Mouse (Mus musculus) neural tube, embryonic 13.5 days (tissue): ENCODE data around the gene Vps13a. TPM values are rescaled to one million over a fixed set of nuclear protein-coding genes. Genes with fewer than 3 reads are reported as not detected.
A peak's percentile ranks its signal among the peaks of the same experiment; 100 is the strongest.
"Not testable (repeated sequence)": the region's sequence is repeated elsewhere in the genome, so short reads cannot be mapped to it uniquely, and the experiment has no call there.

Source experiments
- ATAC-seq: fragments of 200-750 bp; cut with Nextera tagmentation; 2 replicates; pipeline ENCODE4 v1.8.0; 2017; ENCODE audit warnings: low read depth, mild to moderate bottlenecking, moderate TSS enrichment, moderate library complexity
- H3K27ac ChIP-seq: fragments of 300-500 bp; sonication (generic); replicated peaks from 2 replicates; pipeline ENCODE4 v1.5.1; 2015; ENCODE audit warnings: moderate library complexity, mild to moderate bottlenecking, inconsistent platforms
- H3K27me3 ChIP-seq: fragments of 300-500 bp; sonication (generic); 2 replicates; pipeline ENCODE4 v1.6.1; 2015; ENCODE audit warnings: mild to moderate bottlenecking, inconsistent platforms
- H3K36me3 ChIP-seq: fragments of 300-500 bp; sonication (generic); 2 replicates; pipeline ENCODE4 v1.6.1; 2015; ENCODE audit warnings: mild to moderate bottlenecking, inconsistent platforms
- H3K4me1 ChIP-seq: fragments of 300-500 bp; sonication (generic); replicated peaks from 2 replicates; pipeline ENCODE4 v1.6.1; 2015; ENCODE audit warnings: inconsistent platforms
- H3K4me2 ChIP-seq: fragments of 300-500 bp; sonication (generic); 2 replicates; pipeline ENCODE4 v1.6.1; 2015; ENCODE audit warnings: inconsistent platforms, mild to moderate bottlenecking, moderate library complexity
- H3K4me3 ChIP-seq: fragments of 300-500 bp; sonication (generic); 2 replicates; pipeline ENCODE4 v1.5.1; 2015; ENCODE audit warnings: mild to moderate bottlenecking, inconsistent platforms
- H3K9ac ChIP-seq: fragments of 300-500 bp; sonication (generic); 2 replicates; pipeline ENCODE4 v1.6.1; 2015; ENCODE audit warnings: moderate library complexity, mild to moderate bottlenecking, inconsistent platforms
- H3K9me3 ChIP-seq: fragments of 300-500 bp; sonication (generic); 2 replicates; pipeline ENCODE4 v1.6.1; 2016; ENCODE audit warnings: inconsistent platforms
- WGBS: fragments of 180-500 bp; shearing (Covaris S2); methylation state at CpG from one replicate; pipeline ENCODE4 v1.1.7; 2015; 5-methylcytosine and 5-hydroxymethylcytosine counted together
- polyA plus RNA-seq: library from polyadenylated mRNA; unstranded; fragments of >200 nt; fragmentation: Nextera tagmentation; extraction: Ambion mirVana; gene quantifications from 2 replicates; pipeline ENCODE4 v1.2.1, GENCODE M21; 2015

Gene Vps13a
- polyA plus RNA-seq, 1 experiment from 2014 or later, result 6.0 TPM

DNA sequence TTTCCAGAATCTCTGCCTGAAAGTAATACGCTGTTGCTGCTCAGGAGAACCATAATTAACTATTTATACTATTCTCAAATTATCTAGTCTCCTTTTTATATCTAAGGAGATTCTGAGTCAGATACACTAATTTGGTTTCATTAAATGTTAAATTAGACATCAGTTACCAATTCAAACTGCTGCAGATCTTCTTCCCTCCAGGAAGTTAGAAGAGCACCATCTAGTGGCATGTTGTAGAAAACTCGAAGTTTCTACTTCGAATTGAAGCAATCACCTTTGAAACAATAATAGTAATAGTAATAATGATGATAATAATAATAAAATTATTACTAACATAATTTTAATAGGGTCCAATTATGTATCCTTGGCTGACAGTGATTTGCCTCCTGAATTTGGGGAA, 4.1 kb upstream of the Vps13a start:
- Histone ChIP-seq H3K4me2 (no peak overlapping the region), H3K9me3 (no peaks in the 10 kb centered on the region), H3K36me3 (no peaks in the 10 kb centered on the region), H3K27me3 (peaks cover 22% of the 10 kb centered on the region), H3K27ac (no peak overlapping the region), H3K4me3 (no peak overlapping the region), H3K4me1 (peaks cover 9% of the 10 kb centered on the region), H3K9ac (no peak overlapping the region)
- no peak for ATAC-seq
- 24% methylated on average over 3 of the region's 3 CpGs for WGBS

DNA sequence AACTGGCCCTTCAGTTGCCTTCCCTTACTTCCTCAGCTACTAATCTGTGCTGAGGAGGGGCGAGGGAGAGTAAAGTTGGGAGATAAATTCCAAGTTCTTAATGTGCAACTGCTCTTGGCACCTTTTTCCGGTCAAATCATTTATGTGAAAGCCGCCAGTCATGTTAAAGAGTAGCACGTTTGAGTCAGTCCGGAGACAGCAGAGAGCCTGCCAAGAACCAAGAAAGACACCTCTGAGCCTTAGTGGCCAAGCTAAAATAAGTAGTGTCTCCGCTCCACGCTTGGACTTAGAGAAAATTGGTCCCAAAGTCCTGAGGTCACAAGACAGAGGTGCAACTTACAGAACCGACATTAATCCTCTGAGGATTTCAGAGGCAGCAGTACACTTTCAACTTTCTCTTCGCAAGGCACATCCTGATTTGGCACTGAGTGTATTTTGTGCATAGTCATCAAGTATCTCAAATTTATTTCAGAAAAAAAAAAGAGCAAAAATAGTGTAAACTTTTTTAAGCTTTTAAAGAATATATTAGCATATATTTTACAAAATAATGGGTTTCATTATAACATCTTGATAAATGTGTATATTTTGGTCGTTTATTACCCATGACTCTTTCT, 780 bp upstream of the Vps13a start:
- ATAC-seq, result no peak
- WGBS, result 14% methylated on average over 10 of the region's 10 CpGs
- Histone ChIP-seq H3K36me3 (no peaks in the 10 kb centered on the region), H3K4me2 (peak overlapping the region; percentile 97), H3K4me1 (peaks cover 11% of the 10 kb centered on the region), H3K4me3 (peak overlapping the region; percentile 65), H3K9ac (peak overlapping the region; percentile 60), H3K9me3 (no peaks in the 10 kb centered on the region), H3K27me3 (peaks cover 29% of the 10 kb centered on the region), H3K27ac (no peak overlapping the region)

DNA sequence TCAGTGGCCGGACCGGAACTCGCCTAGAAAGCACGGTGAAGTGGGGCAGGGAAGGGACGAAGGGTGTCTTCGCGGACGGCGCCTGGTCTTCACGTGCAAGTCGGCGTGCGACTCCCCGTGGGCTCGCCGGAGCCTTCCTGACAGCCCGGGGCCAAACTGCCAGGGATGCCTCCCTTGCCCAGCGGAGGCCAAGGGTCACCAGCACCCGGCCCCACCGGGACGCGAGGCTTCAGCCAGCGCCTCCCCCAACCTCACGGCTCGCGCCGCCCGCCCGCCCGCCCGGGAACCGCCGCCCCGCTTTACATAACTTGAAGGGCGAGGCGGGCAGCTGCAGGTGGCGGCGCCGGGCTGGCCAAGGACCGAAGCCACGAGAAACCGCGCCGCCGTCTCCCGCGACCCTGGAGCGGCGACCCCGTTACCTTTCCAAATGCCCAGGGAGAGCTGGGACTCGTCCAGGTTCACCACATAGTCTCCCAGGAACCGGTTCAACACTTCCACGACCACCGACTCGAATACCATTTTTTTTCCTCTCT, 416 bp downstream of the Vps13a start:
- Histone ChIP-seq H3K27me3 (peaks cover 29% of the 10 kb centered on the region), H3K27ac (no peak overlapping the region), H3K4me2 (peak overlapping the region; percentile 97), H3K4me3 (peak overlapping the region; percentile 65), H3K4me1 (peaks cover 11% of the 10 kb centered on the region), H3K36me3 (no peaks in the 10 kb centered on the region), H3K9me3 (no peaks in the 10 kb centered on the region), H3K9ac (peak overlapping the region; percentile 77)
- no peak; the same call in none of the 2 replicates for ATAC-seq
- 0% methylated on average over 53 of the region's 55 CpGs for WGBS

DNA sequence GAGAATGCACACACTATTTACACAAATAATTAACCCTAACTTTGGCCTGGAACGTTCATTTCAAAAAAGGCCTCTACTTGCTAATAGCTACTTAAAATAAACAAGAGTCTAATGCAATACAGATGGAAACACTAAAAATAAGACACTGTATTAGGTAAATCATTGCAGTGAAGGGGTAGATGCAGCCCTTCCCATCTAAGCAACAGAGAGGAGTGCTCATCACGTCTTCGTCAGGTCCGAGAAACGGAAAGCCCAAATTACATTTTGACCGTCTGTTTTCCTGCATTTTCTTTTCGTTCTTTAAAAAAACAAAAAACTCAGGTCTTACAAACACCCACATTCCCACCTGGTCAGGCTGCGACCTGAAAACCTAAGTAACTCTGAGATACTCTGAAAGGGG, 947 bp downstream of the Vps13a start:
- peak overlapping the region; percentile 77 for H3K9ac ChIP-seq
- H3K9me3 ChIP-seq, result no peaks in the 10 kb centered on the region
- ATAC-seq, result no peak
- H3K4me3 ChIP-seq, result peak overlapping the region; percentile 65
- H3K4me2 ChIP-seq, result peak overlapping the region; percentile 97
- H3K27me3 ChIP-seq, result peaks cover 29% of the 10 kb centered on the region
- 24% methylated on average over 8 of the region's 8 CpGs for WGBS
- no peaks in the 10 kb centered on the region for H3K36me3 ChIP-seq
- H3K4me1 ChIP-seq, result peaks cover 11% of the 10 kb centered on the region
- H3K27ac ChIP-seq, result no peak overlapping the region

DNA sequence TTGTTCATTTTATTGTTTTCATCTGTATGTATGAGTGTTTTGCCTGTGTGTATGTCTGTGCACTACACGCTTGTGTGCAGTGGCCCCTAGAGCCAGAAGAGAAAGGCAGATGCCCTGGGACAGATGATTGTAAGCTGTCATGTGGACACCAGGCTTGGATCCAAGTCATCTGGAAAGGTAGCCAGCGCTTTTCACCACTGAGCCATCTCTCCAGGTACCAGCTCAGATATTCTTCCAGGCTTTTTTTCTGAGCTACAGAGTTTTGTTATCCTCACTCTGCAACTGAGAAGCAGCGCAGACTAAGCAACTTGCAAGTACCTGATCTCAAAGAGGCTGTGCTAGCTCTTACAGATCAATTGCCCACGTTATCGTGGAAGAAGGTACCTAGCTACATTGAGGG, 1.5 kb downstream of the Vps13a start:
- H3K4me2 ChIP-seq, result no peak overlapping the region
- H3K4me3 ChIP-seq, result 0 out of 2 replicates have a peak overlapping the region, but pooled peaks have one; percentile 1
- 76% methylated on average over 5 of the region's 5 CpGs for WGBS
- no peak overlapping the region for H3K27ac ChIP-seq
- ATAC-seq, result no peak
- H3K9me3 ChIP-seq, result no peaks in the 10 kb centered on the region
- no peak overlapping the region for H3K9ac ChIP-seq
- peaks cover 29% of the 10 kb centered on the region for H3K27me3 ChIP-seq
- no peaks in the 10 kb centered on the region for H3K36me3 ChIP-seq
- peaks cover 11% of the 10 kb centered on the region for H3K4me1 ChIP-seq

DNA sequence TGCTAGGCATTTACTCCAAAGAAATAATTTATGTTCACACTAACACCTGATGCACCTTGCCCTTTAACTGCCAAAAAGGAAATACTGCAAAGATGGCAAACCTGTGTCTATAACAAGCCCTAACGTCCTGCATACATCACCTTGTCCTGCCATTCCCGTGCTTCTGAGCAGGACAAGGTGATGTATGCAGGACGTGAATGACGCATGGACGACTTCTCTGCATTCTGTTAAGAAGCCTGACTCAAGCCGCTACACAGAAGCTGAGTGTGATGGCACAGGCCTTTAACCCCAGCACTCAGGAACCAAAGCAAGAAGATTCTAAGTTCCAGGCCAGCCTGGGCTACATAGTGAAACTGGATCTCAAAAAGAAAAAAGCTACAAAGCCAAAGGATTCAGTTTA, 2.2 kb downstream of the Vps13a start:
- Histone ChIP-seq H3K4me2 (no peak overlapping the region), H3K27ac (no peak overlapping the region), H3K4me3 (no peak overlapping the region), H3K27me3 (peaks cover 26% of the 10 kb centered on the region), H3K9me3 (no peaks in the 10 kb centered on the region), H3K36me3 (no peaks in the 10 kb centered on the region), H3K4me1 (peaks cover 11% of the 10 kb centered on the region), H3K9ac (no peak overlapping the region)
- ATAC-seq, result no peak
- WGBS, result 78% methylated on average over 6 of the region's 6 CpGs

DNA sequence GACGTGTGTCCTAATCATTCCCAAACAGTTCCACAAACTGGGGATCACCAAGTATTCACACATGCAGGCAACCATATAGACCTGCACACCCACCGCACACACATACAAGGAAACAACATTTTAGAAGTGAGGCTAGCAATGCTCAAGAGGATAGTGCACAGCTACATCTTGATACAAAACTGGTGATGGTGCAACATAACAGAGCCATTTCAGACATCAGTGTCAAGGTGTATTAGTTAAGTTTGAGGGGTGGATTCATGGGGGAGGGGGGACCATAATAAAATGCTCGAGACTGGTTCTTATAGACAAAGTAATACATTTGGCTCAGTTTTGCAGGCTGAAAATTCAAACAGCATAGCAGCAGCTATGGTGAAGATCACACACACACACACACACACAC, 2.8 kb downstream of the Vps13a start:
- Histone ChIP-seq H3K36me3 (no peaks in the 10 kb centered on the region), H3K9me3 (no peaks in the 10 kb centered on the region), H3K4me2 (no peak overlapping the region), H3K27ac (no peak overlapping the region), H3K9ac (no peak overlapping the region), H3K4me3 (no peak overlapping the region), H3K27me3 (peaks cover 25% of the 10 kb centered on the region), H3K4me1 (peaks cover 11% of the 10 kb centered on the region)
- 78% methylated on average over 3 of the region's 3 CpGs for WGBS
- ATAC-seq, result no peak

DNA sequence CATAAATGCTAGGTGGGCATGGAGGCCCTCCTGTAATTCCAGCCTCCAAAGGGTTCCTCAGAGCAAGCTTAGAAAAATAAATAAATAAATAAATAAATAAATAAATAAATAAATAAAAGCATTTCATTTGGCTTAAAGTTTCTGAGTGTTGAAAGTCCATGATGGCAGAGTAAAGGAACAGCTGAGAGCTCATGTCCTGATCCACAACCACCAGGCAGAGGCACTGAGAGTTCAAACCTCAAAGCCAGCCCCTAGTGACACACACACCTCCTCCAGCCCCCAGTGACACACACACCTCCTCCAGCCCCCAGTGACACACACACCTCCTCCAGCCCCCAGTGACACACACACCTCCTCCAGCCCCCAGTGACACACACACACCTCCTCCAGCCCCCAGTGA, 3.3 kb downstream of the Vps13a start:
- ATAC-seq, H3K9ac ChIP-seq, H3K4me3 ChIP-seq, H3K4me2 ChIP-seq, H3K27ac ChIP-seq, H3K36me3 ChIP-seq, H3K9me3 ChIP-seq: not testable (repeated sequence)
- H3K27me3 ChIP-seq, result peaks cover 20% of the 10 kb centered on the region
- H3K4me1 ChIP-seq, result peaks cover 11% of the 10 kb centered on the region

DNA sequence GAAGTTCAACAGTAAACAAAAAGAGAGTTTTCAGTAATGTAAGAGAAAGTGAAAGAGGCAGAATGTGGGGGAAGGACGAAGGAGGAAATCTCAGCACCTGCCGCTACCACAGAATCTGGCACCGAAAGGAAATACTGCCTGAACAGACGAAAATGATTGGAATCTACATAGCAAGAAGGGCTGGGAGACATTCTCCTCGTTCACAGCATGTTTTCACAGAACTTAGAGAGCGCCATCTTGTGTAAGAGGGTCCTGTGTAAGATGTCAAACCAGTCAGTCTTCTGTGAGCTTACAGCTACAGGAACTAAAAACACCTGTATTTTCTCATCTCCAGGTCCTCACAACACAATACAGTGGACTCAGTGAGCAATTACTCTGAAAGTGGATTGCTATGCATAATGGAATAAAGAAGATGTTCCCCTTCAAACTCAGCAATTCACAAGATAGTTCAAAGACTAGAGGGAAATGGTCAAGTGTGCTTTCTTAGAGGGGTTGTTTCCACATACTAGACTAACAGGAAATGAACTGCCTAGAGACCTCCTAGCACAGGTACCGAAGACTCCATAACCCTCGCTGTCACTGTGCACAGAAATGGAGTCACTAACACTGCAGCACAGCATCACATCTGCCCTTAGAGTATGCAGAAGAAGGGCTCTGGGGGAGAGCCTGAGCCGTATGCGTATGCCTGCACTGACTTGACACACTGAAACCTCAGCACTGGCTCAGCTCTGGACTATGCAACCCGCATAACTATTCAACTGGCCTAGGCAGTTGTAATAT, 7.3 kb downstream of the Vps13a start:
- H3K27me3 ChIP-seq, result no peaks in the 10 kb centered on the region
- H3K4me1 ChIP-seq, result no peaks in the 10 kb centered on the region
- no peaks in the 10 kb centered on the region for H3K36me3 ChIP-seq
- H3K9ac ChIP-seq, result no peak overlapping the region; the same call in 1 of the 2 replicates
- H3K27ac ChIP-seq, result no peak overlapping the region
- H3K4me3 ChIP-seq, result no peak overlapping the region
- no peaks in the 10 kb centered on the region for H3K9me3 ChIP-seq
- no peak for ATAC-seq
- WGBS, result 74% methylated on average over 11 of the region's 11 CpGs
- no peak overlapping the region for H3K4me2 ChIP-seq

DNA sequence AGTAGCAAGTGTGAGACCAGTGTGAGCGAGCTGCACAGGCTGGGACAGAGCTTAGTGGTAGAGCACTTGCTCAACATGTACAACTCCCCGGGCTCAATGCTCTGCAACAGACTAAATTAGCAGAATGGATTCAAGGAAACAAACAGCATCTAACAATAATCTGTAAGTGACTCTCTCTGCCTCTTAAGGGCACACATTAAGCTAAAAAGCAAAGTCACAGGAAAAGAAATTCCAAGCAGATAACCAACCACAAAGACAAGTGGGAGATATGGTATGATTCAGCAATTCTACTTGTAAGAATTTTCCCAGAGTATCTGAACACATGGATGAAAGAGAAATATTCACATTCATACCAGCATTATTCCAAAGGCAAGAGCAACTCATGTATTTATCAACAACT, 13.3 kb downstream of the Vps13a start:
- Histone ChIP-seq H3K4me2 (no peak overlapping the region), H3K27ac (no peak overlapping the region), H3K4me1 (no peaks in the 10 kb centered on the region), H3K9ac (no peak overlapping the region), H3K36me3 (no peaks in the 10 kb centered on the region), H3K27me3 (no peaks in the 10 kb centered on the region), H3K4me3 (no peak overlapping the region), H3K9me3 (no peaks in the 10 kb centered on the region)
- no peak for ATAC-seq
- 90% methylated on average over 2 of the region's 2 CpGs for WGBS

DNA sequence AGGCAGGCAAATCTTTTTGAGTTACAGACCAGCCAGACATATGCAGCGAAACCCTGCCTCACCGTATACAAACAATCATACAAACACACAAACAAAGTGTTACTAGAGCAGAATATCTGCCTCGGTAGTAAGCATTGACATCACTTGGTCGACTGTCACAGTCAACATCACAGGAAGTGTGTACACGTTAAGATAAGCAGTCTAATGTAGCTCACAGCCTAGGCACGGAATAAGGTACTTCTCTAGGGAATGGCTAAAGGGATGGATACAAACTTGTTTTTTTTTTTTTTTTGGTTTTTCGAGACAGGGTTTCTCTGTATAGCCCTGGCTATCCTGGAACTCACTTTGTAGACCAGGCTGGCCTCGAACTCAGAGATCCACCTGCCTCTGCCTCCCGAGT, 23.3 kb downstream of the Vps13a start:
- not testable (repeated sequence) for H3K36me3 ChIP-seq, H3K9me3 ChIP-seq, H3K4me3 ChIP-seq, ATAC-seq, H3K4me2 ChIP-seq, H3K27ac ChIP-seq, H3K9ac ChIP-seq, H3K27me3 ChIP-seq, H3K4me1 ChIP-seq
- WGBS, result 94% methylated on average over 9 of the region's 9 CpGs

DNA sequence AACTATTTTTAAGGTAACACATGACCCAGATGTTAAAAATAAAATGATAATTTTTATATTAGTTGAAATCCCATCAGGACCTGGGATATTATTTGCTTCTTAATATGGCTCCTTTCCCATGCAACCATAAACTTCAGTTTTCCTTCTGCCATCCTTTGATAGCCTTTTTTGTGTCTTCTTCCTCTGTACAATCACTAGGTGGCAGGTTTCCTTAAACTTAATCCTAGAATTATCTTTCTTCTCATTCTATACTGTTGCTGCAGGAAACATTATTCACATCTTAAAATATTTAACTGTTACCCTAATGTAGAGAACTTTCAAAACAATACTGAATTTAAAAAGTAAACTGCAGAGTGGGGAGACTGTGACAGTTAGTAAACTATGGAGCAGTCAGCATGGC, 24.9 kb downstream of the Vps13a start:
- Histone ChIP-seq H3K4me1 (no peaks in the 10 kb centered on the region), H3K4me2 (no peak overlapping the region), H3K27me3 (no peaks in the 10 kb centered on the region), H3K9ac (no peak overlapping the region), H3K9me3 (no peaks in the 10 kb centered on the region), H3K36me3 (peaks cover 3% of the 10 kb centered on the region; the same call in 1 of the 2 replicates), H3K4me3 (no peak overlapping the region), H3K27ac (no peak overlapping the region)
- ATAC-seq, result no peak
